Mouse (Mus musculus) cerebellum, postnatal 14 days (tissue): Measurements from ENCODE around the gene Dennd1c.
A peak's percentile ranks its signal among the peaks of the same experiment; 100 is the strongest.
"Not testable (repeated sequence)": the region's sequence is repeated elsewhere in the genome, so short reads cannot be mapped to it uniquely, and the experiment has no call there.

ENCODE experiments used
- DNase-seq, 2 experiments: peaks; one replicate each; pipeline ENCODE4 v3.0.0; 2021; ENCODE audit warnings: mixed read lengths in 2 of 2

Dennd1c gene

GRCm38 (mm10) chr17:57095855-57096622 lies 17.7 kb upstream of the Dennd1c start:
- no peak for DNase-seq

- no peak for DNase-seq
Observed at GRCm38 (mm10) chr17:57094222-57094621, 15.9 kb upstream of the Dennd1c start.

GRCm38 (mm10) chr17:57087049-57087832 lies 8.9 kb upstream of the Dennd1c start, which contains the start of gene Tubb4a:
Gene Tubb4a (minus strand): TSS chr17:57087782.
- peak; percentile 92 to 94 for DNase-seq

GRCm38 (mm10) chr17:57085970-57086757 lies 7.8 kb upstream of the Dennd1c start:
- peak; percentile 98 to 99 for DNase-seq

GRCm38 (mm10) chr17:57082481-57082880 lies 4.2 kb upstream of the Dennd1c start:
- peak; percentile 79 to 83 for DNase-seq

GRCm38 (mm10) chr17:57081234-57081842 lies 3.0 kb upstream of the Dennd1c start:
- DNase-seq = peak in 1 of 2 experiments; percentile 26

- DNase-seq = no peak
Observed at GRCm38 (mm10) chr17:57079919-57080318, 1.6 kb upstream of the Dennd1c start.

GRCm38 (mm10) chr17:57076916-57077315 lies 1.4 kb downstream of the Dennd1c start:
- no peak for DNase-seq

- no peak for DNase-seq
Observed at GRCm38 (mm10) chr17:57070699-57071098, 7.6 kb downstream of the Dennd1c start.

- no peak for DNase-seq
Observed at GRCm38 (mm10) chr17:57070272-57070671, 8.0 kb downstream of the Dennd1c start.

- no peak for DNase-seq
Observed at GRCm38 (mm10) chr17:57066908-57067307, 11.4 kb downstream of the Dennd1c start.

GRCm38 (mm10) chr17:57063031-57063430 lies 15.3 kb downstream of the Dennd1c start:
- no peak for DNase-seq

- DNase-seq = no peak
Observed at GRCm38 (mm10) chr17:57062548-57062947, 15.8 kb downstream of the Dennd1c start.

- peak; percentile 62 to 71 for DNase-seq
Observed at GRCm38 (mm10) chr17:57062011-57062521, 16.2 kb downstream of the Dennd1c start.

- no peak for DNase-seq
Observed at GRCm38 (mm10) chr17:57061069-57061468, 17.2 kb downstream of the Dennd1c start.

- peak; percentile 97 for DNase-seq
Observed at GRCm38 (mm10) chr17:57060231-57060801, 18.0 kb downstream of the Dennd1c start.

GRCm38 (mm10) chr17:57059486-57059977 lies 18.8 kb downstream of the Dennd1c start, which contains the start of gene Slc25a23:
Gene Slc25a23 (minus strand): TSS chr17:57059863.
- peak; percentile 86 to 89 for DNase-seq

- DNase-seq = peak; percentile 63 to 73
Observed at GRCm38 (mm10) chr17:57058891-57059485, 19.3 kb downstream of the Dennd1c start, which contains the start of gene Crb3. Gene Crb3 (plus strand): TSS chr17:57059105.

- no peak for DNase-seq
Observed at GRCm38 (mm10) chr17:57056246-57056645, 22.1 kb downstream of the Dennd1c start.

GRCm38 (mm10) chr17:57051679-57052078 lies 26.6 kb downstream of the Dennd1c start:
- not testable (repeated sequence) for DNase-seq

- no peak for DNase-seq
Observed at GRCm38 (mm10) chr17:57048816-57049215, 29.5 kb downstream of the Dennd1c start.
